Comparison of ENCODE assay signal across 21 mouse cellular contexts in the genomic region with DNA sequence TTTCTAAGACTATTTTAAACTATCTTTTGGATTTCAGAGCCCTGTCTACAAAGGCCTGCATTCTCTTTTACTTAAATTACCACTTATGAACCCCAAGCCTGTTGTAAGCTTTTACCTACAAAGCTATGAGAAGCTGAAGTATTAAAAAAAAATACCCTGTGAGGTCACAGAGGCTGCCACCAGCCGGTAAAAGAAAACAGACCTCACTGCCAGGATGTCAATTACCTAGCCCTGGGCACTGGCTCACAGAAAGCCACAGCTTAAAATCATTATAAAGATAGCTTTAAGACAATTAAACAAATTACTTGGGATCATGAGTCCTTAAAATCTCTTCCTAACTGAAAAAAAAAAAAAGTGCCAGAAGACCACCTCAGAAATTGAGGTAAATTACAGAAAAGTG.
DNase-seq lines count a peak whose midpoint lies in the region; ATAC-seq lines count a peak whose summit lies in the region.
"Had no signal": no experiment of that assay in that cellular context is flagged by ENCODE, and none has a peak within 500 bp of the region (broad histone marks: within the 10 kb centered on the region; RNA-seq: fewer than 3 reads in every experiment).

No protein-coding gene starts in this region.

- no peak overlapping the region for H3K4me3 ChIP-seq in embryonic facial prominence, embryonic 10.5 days
- H3K4me3 ChIP-seq: embryonic facial prominence, embryonic 12.5 days; forebrain, embryonic 13.5 days; forebrain, embryonic 15.5 days had no signal

- WGBS in embryonic facial prominence, embryonic 10.5 days: 11% methylated on average over 1 of the region's 1 CpGs

- H3K36me3 ChIP-seq in embryonic facial prominence, embryonic 10.5 days (replicated peaks): no peaks in the 10 kb centered on the region
- H3K36me3 ChIP-seq: embryonic facial prominence, embryonic 12.5 days; forebrain, embryonic 15.5 days had no signal

- H3K27me3 ChIP-seq in embryonic facial prominence, embryonic 10.5 days (replicated peaks; ENCODE audit: low read depth, poor library complexity, severe bottlenecking): no peaks in the 10 kb centered on the region
- H3K27me3 ChIP-seq: embryonic facial prominence, embryonic 12.5 days; forebrain, embryonic 13.5 days; forebrain, embryonic 15.5 days; Patski had no signal

- DNase-seq in MN1 (ENCODE audit: low spot score): peak; percentile 73
- peak; percentile 59 for DNase-seq in embryo, embryonic 10.5 days (ENCODE audit: low spot score)
- peak; percentile 62 for DNase-seq in embryonic facial prominence, embryonic 10.5 days (ENCODE audit: low spot score)
- peak; percentile 54 for DNase-seq in forelimb bud, embryonic 11.5 days (ENCODE audit: low read depth, low spot score)
- DNase-seq in neural tube, embryonic 10.5 days (ENCODE audit: extremely low spot score, low spot score): no peak
- no peak for DNase-seq in spleen, adult 18-20 months
- DNase-seq: adrenal gland, adult 8-10 months; adrenal gland, postnatal 14 days; adrenal gland, postnatal 36 days; cerebellum, adult 11-12 months; cerebellum, adult 2 months; cerebellum, adult 9-10 months; cerebellum, postnatal 10 days; cerebellum, postnatal 25 days; forebrain, postnatal 0 days had no signal

- ATAC-seq in granulocyte monocyte progenitor cell, adult 5-6 weeks (replicated peaks; ENCODE audit: poor library complexity, severe bottlenecking): no peak
- ATAC-seq: activated CD4-positive, CD25-positive, alpha-beta regulatory T cell, adult 4 months; forebrain, embryonic 13.5 days; forebrain, embryonic 15.5 days; forebrain, postnatal 0 days; Patski had no signal

- H3K27ac ChIP-seq in embryonic facial prominence, embryonic 10.5 days (replicated peaks): no peak overlapping the region
- H3K27ac ChIP-seq: embryonic facial prominence, embryonic 12.5 days; forebrain, embryonic 13.5 days; forebrain, embryonic 15.5 days had no signal

- no peaks in the 10 kb centered on the region for H3K9me3 ChIP-seq in embryonic facial prominence, embryonic 10.5 days
- H3K9me3 ChIP-seq: embryonic facial prominence, embryonic 12.5 days; forebrain, embryonic 13.5 days; forebrain, embryonic 15.5 days had no signal

- H3K4me1 ChIP-seq in embryonic facial prominence, embryonic 10.5 days: peaks cover 33% of the 10 kb centered on the region
- H3K4me1 ChIP-seq: forebrain, embryonic 15.5 days had no signal

Comparison
In these comparisons a context has a peak if more than half of its experiments do, and no peak if none do; other contexts are left out.
1. DNase-seq: peak in MN1 (single experiment), embryo, embryonic 10.5 days (single experiment), embryonic facial prominence, embryonic 10.5 days (single experiment) and forelimb bud, embryonic 11.5 days (single experiment); none in neural tube, embryonic 10.5 days (single experiment) and spleen, adult 18-20 months (0 of 2).